Mouse (Mus musculus) lung, embryonic 14.5 days (tissue): Measurements from ENCODE around the gene Notch2. TPM values are rescaled to one million over a fixed set of nuclear protein-coding genes. Genes with fewer than 3 reads are reported as not detected.

Experiments
- ATAC-seq: fragments of 200-750 bp; cut with Nextera tagmentation; 2 replicates; pipeline ENCODE4 v1.8.0; 2017; ENCODE audit warnings: mild to moderate bottlenecking, moderate TSS enrichment, moderate library complexity; ENCODE audit not compliant: insufficient read depth
- DNase-seq: peaks from one replicate; pipeline ENCODE4 v3.0.0-alpha.2; 2015
- H3K27ac ChIP-seq: fragments of 300-500 bp; sonication (generic); 2 replicates; pipeline ENCODE4 v1.5.1; 2014; ENCODE audit warnings: low read depth, mild to moderate bottlenecking, moderate library complexity
- H3K27me3 ChIP-seq: fragments of 300-500 bp; sonication (generic); 2 replicates; pipeline ENCODE4 v1.6.1; 2014; ENCODE audit warnings: low read length, control low read depth; ENCODE audit not compliant: insufficient read depth
- H3K36me3 ChIP-seq: fragments of 300-500 bp; sonication (generic); 2 replicates; pipeline ENCODE4 v1.6.1; 2014; ENCODE audit warnings: control low read depth; ENCODE audit not compliant: insufficient read depth
- H3K4me1 ChIP-seq: fragments of 300-500 bp; sonication (generic); 2 replicates; pipeline ENCODE4 v1.6.1; 2014; ENCODE audit warnings: antibody characterized with exemption, control low read depth; ENCODE audit not compliant: insufficient read depth
- H3K4me2 ChIP-seq: fragments of 300-500 bp; sonication (generic); 2 replicates; pipeline ENCODE4 v1.6.1; 2014; ENCODE audit warnings: mild to moderate bottlenecking
- H3K4me3 ChIP-seq: fragments of 300-500 bp; sonication (generic); 2 replicates; pipeline ENCODE4 v1.5.1; 2014; ENCODE audit warnings: low read depth, low read length
- H3K9ac ChIP-seq: fragments of 300-500 bp; sonication (generic); 2 replicates; pipeline ENCODE4 v1.6.1; 2014
- H3K9me3 ChIP-seq: fragments of 300-500 bp; sonication (generic); 2 replicates; pipeline ENCODE4 v1.6.1; 2016; ENCODE audit warnings: low read depth, low read length, control low read depth
- CTCF ChIP-seq: IDR thresholded peaks from 2 replicates; pipeline ENCODE4 v1.5.1; 2016; ENCODE audit warnings: antibody characterized with exemption, low read depth
- WGBS: fragments of 180-500 bp; shearing (Covaris S2); extraction: QIAGEN DNeasy Blood & Tissue Kit; methylation state at CpG from one replicate; pipeline ENCODE4 v1.1.7; 2014; 5-methylcytosine and 5-hydroxymethylcytosine counted together
- polyA plus RNA-seq: library from polyadenylated mRNA; unstranded; fragments of >200 nt; fragmentation: Nextera tagmentation; extraction: Ambion mirVana; gene quantifications from 2 replicates; pipeline ENCODE4 v1.2.1, GENCODE M21; 2014

Gene Notch2
- polyA plus RNA-seq, 1 experiment from 2014 or later = 43.8 TPM

GRCm38 (mm10) chr3:98132636-98133035, 119.3 kb downstream of the Notch2 start:
- Histone ChIP-seq H3K36me3 (peaks cover 91% of the 10 kb centered on the region), H3K27me3 (no peaks in the 10 kb centered on the region), H3K4me3 (no peak overlapping the region), H3K4me1 (no peaks in the 10 kb centered on the region), H3K9ac (no peak overlapping the region), H3K9me3 (no peaks in the 10 kb centered on the region), H3K4me2 (no peak overlapping the region), H3K27ac (no peak overlapping the region)
- no peak for ATAC-seq
- 89% methylated on average over 8 of the region's 8 CpGs for WGBS
- DNase-seq = no peak
- no peak for TF ChIP-seq CTCF

GRCm38 (mm10) chr3:98141456-98141855, 128.1 kb downstream of the Notch2 start:
- WGBS = 90% methylated on average over 15 of the region's 15 CpGs

GRCm38 (mm10) chr3:98142862-98143261, 129.5 kb downstream of the Notch2 start:
- no peaks in the 10 kb centered on the region for H3K9me3 ChIP-seq
- WGBS = 92% methylated on average over 13 of the region's 13 CpGs
- H3K4me2 ChIP-seq = no peak overlapping the region
- TF ChIP-seq CTCF = no peak
- no peaks in the 10 kb centered on the region for H3K27me3 ChIP-seq
- H3K27ac ChIP-seq = no peak overlapping the region
- no peak for DNase-seq
- no peak for ATAC-seq
- H3K36me3 ChIP-seq = peaks cover 94% of the 10 kb centered on the region
- H3K4me3 ChIP-seq = no peak overlapping the region
- no peak overlapping the region for H3K9ac ChIP-seq
- no peaks in the 10 kb centered on the region for H3K4me1 ChIP-seq

More at GRCm38 (mm10) chr3:98141456-98141855, 128.1 kb downstream of the Notch2 start:
- H3K9me3 ChIP-seq = no peaks in the 10 kb centered on the region
- DNase-seq (no peak), ATAC-seq (no peak)
- no peaks in the 10 kb centered on the region for H3K4me1 ChIP-seq
- no peak overlapping the region for H3K4me2 ChIP-seq
- no peak overlapping the region for H3K9ac ChIP-seq
- H3K4me3 ChIP-seq = no peak overlapping the region
- TF ChIP-seq CTCF = no peak
- no peaks in the 10 kb centered on the region for H3K27me3 ChIP-seq
- H3K36me3 ChIP-seq = peaks cover 92% of the 10 kb centered on the region
- H3K27ac ChIP-seq = no peak overlapping the region

- DNase-seq = no peak
- ATAC-seq = no peak
- Histone ChIP-seq H3K27me3 (no peaks in the 10 kb centered on the region), H3K9me3 (no peaks in the 10 kb centered on the region), H3K36me3 (peaks cover 89% of the 10 kb centered on the region), H3K9ac (no peak overlapping the region), H3K4me2 (no peak overlapping the region), H3K27ac (no peak overlapping the region), H3K4me1 (no peaks in the 10 kb centered on the region), H3K4me3 (no peak overlapping the region)
- no peak for TF ChIP-seq CTCF
- 75% methylated on average over 10 of the region's 10 CpGs for WGBS
Measured at GRCm38 (mm10) chr3:98145204-98145603, 131.9 kb downstream of the Notch2 start.

GRCm38 (mm10) chr3:98146471-98147410, 133.4 kb downstream of the Notch2 start:
- H3K4me3 ChIP-seq = no peak overlapping the region
- no peaks in the 10 kb centered on the region for H3K27me3 ChIP-seq
- no peak overlapping the region for H3K4me2 ChIP-seq
- no peak overlapping the region for H3K27ac ChIP-seq
- TF ChIP-seq CTCF = no peak
- H3K9ac ChIP-seq = no peak overlapping the region
- DNase-seq = no peak
- ATAC-seq = no peak
- H3K36me3 ChIP-seq = peaks cover 80% of the 10 kb centered on the region
- 91% methylated on average over 29 of the region's 29 CpGs for WGBS
- no peaks in the 10 kb centered on the region for H3K9me3 ChIP-seq
- no peaks in the 10 kb centered on the region for H3K4me1 ChIP-seq

GRCm38 (mm10) chr3:98147706-98148105, 134.4 kb downstream of the Notch2 start:
- H3K4me2 ChIP-seq = no peak overlapping the region
- H3K9ac ChIP-seq = no peak overlapping the region
- DNase-seq (no peak), ATAC-seq (no peak)
- H3K9me3 ChIP-seq = no peaks in the 10 kb centered on the region
- peaks cover 70% of the 10 kb centered on the region for H3K36me3 ChIP-seq
- no peak for TF ChIP-seq CTCF
- WGBS = 85% methylated on average over 14 of the region's 14 CpGs
- no peak overlapping the region for H3K27ac ChIP-seq
- H3K4me1 ChIP-seq = no peaks in the 10 kb centered on the region
- no peaks in the 10 kb centered on the region for H3K27me3 ChIP-seq
- H3K4me3 ChIP-seq = no peak overlapping the region

GRCm38 (mm10) chr3:98149881-98150280, 136.6 kb downstream of the Notch2 start:
- Histone ChIP-seq H3K27ac (no peak overlapping the region), H3K9ac (no peak overlapping the region), H3K4me2 (no peak overlapping the region), H3K4me1 (no peaks in the 10 kb centered on the region), H3K4me3 (no peak overlapping the region), H3K9me3 (no peaks in the 10 kb centered on the region), H3K36me3 (peaks cover 48% of the 10 kb centered on the region), H3K27me3 (no peaks in the 10 kb centered on the region)
- TF ChIP-seq CTCF = no peak
- WGBS = 93% methylated on average over 11 of the region's 11 CpGs
- ATAC-seq (no peak), DNase-seq (no peak)
